Mouse (Mus musculus) bone marrow, adult 2 months (tissue): ENCODE results near the gene Tenm3.

ENCODE experiments used
- CTCF ChIP-seq: fragments of 200-500 bp; IDR thresholded peaks from 2 replicates; pipeline ENCODE4 v1.5.1; 2011; ENCODE audit warnings: low read length, control low read depth; ENCODE audit not compliant: control insufficient read depth, insufficient read depth
- POLR2A ChIP-seq: fragments of 200-500 bp; IDR thresholded peaks from 2 replicates; pipeline ENCODE4 v1.6.1; 2011; ENCODE audit warnings: low read depth, mild to moderate bottlenecking, control low read depth, low read length, borderline replicate concordance; ENCODE audit not compliant: control insufficient read depth

- TF ChIP-seq CTCF: no peak
- no peak for TF ChIP-seq POLR2A
Measured at GRCm38 (mm10) chr8:48206922-48207321, 636.8 kb downstream of the Tenm3 start.
